Mouse (Mus musculus): ENCODE results near the gene Ghrl. TPM values are rescaled to one million over a fixed set of nuclear protein-coding genes. Genes with fewer than 3 reads are reported as not detected.

Ghrl gene
- polyA plus RNA-seq, 1 experiment, result 1.8 TPM

DNA sequence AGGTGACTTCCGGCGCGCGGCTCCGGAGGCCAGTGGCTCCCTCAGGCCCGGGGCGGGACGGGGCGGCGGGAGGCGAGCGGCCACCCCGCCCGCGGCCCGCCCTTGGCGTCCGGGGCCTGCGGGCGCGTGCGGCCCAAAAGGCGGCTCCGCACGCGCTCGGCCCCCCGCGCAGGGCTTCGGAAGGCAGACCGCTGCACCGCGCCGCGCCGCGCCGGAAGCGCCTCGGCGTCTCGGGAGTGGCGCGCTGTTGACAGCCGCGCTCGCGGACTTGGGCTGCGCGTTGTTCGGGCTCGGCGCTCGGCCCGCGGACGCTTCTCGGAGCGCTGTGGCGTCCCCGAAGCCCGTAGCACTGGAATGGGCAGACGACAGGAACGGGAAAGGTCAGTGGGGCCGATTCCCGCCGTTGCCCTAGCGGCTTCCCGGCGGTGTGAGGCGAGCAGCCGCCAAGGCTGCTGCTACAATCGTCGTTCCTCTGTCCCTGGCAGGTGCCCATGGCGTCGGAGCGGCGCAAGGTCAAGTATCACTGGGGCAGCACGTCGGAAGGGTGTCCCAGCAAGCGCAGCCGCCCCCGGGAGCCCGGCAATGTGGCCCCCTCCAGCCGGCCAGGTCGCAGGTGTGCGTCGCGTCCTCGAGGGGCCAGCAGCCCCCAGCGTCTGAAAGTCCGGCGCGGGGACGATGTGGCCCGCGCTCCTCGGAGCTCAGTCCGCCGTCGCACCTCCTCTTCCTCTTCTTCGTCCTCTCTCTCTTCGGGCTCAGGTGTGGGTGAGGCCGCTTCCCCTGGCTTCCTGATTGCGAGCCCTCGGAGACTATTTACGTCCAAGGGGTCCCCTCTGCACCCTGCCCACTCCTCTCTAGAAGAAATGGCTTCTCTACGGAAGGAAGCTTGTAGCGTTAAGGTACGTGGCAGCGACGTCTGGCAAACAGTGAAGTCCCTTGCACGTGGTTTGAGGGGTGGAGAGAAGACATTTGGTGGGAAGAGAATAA lies 22.2 kb downstream of the Ghrl start:
- WGBS, result under 1% methylated on average over 111 of the region's 113 CpGs

GRCm38 (mm10) chr6:113696582-113697221 lies 23.0 kb downstream of the Ghrl start, which contains the start of gene Tatdn2:
TSS of gene Tatdn2 (plus strand) at chr6:113697050.
- peak; percentile 98 for TF ChIP-seq POLR2A (IDR thresholded peaks at IDR 0.05; ENCODE audit: control insufficient read depth, extremely low read depth, insufficient read depth, low read length, poor library complexity)
- TF ChIP-seq CTCF (IDR thresholded peaks at IDR 0.05; ENCODE audit: borderline replicate concordance, control insufficient read depth, extremely low read depth, insufficient read depth, low read length, poor library complexity), result peak; percentile 74; the same call in 1 of the 2 replicates
- peaks cover 7% of the 10 kb centered on the region; the same call in 1 of the 2 replicates for H3K36me3 ChIP-seq (ENCODE audit: control insufficient read depth, insufficient read depth, low read length)
- under 1% methylated on average over 58 of the region's 58 CpGs for WGBS
- H3K27me3 ChIP-seq (ENCODE audit: control insufficient read depth, insufficient read depth, low read length), result no peaks in the 10 kb centered on the region
- peak within 1 kb of the TSS; percentile 92 for H3K27ac ChIP-seq (ENCODE audit: control insufficient read depth, insufficient read depth, low read length)
- H3K4me3 ChIP-seq (ENCODE audit: control insufficient read depth, insufficient read depth, low read length), result peak within 1 kb of the TSS; percentile 95
- H3K4me1 ChIP-seq (replicated peaks; ENCODE audit: control insufficient read depth, insufficient read depth, low read length), result peaks cover 12% of the 10 kb centered on the region
- DNase-seq, result peak; percentile 95

More for the DNA sequence above, 22.2 kb downstream of the Ghrl start:
- peak overlapping the region; percentile 24 for H3K27ac ChIP-seq (ENCODE audit: control insufficient read depth, insufficient read depth, low read length)
- H3K27me3 ChIP-seq (ENCODE audit: control insufficient read depth, insufficient read depth, low read length), result no peaks in the 10 kb centered on the region
- peaks cover 15% of the 10 kb centered on the region for H3K36me3 ChIP-seq (ENCODE audit: control insufficient read depth, insufficient read depth, low read length)
- TF ChIP-seq POLR2A (IDR thresholded peaks at IDR 0.05; ENCODE audit: control insufficient read depth, extremely low read depth, insufficient read depth, low read length, poor library complexity) (no peak), CTCF (IDR thresholded peaks at IDR 0.05; ENCODE audit: borderline replicate concordance, control insufficient read depth, extremely low read depth, insufficient read depth, low read length, poor library complexity) (no peak)
- peak overlapping the region; percentile 95 for H3K4me3 ChIP-seq (ENCODE audit: control insufficient read depth, insufficient read depth, low read length)
- peaks cover 12% of the 10 kb centered on the region for H3K4me1 ChIP-seq (replicated peaks; ENCODE audit: control insufficient read depth, insufficient read depth, low read length)
- peak; percentile 43 for DNase-seq

GRCm38 (mm10) chr6:113695766-113696355 lies 23.8 kb downstream of the Ghrl start:
- no peak overlapping the region for H3K4me3 ChIP-seq (ENCODE audit: control insufficient read depth, insufficient read depth, low read length)
- H3K27me3 ChIP-seq (ENCODE audit: control insufficient read depth, insufficient read depth, low read length), result no peaks in the 10 kb centered on the region
- peaks cover 13% of the 10 kb centered on the region for H3K4me1 ChIP-seq (replicated peaks; ENCODE audit: control insufficient read depth, insufficient read depth, low read length)
- peak; percentile 17 for DNase-seq
- WGBS, result 61% methylated on average over 4 of the region's 4 CpGs
- H3K36me3 ChIP-seq (ENCODE audit: control insufficient read depth, insufficient read depth, low read length), result no peaks in the 10 kb centered on the region
- no peak for TF ChIP-seq POLR2A (IDR thresholded peaks at IDR 0.05; ENCODE audit: control insufficient read depth, extremely low read depth, insufficient read depth, low read length, poor library complexity)
- no peak for TF ChIP-seq CTCF (IDR thresholded peaks at IDR 0.05; ENCODE audit: borderline replicate concordance, control insufficient read depth, extremely low read depth, insufficient read depth, low read length, poor library complexity)
- H3K27ac ChIP-seq (ENCODE audit: control insufficient read depth, insufficient read depth, low read length), result peak overlapping the region; percentile 92

- Histone ChIP-seq H3K4me1 (replicated peaks; ENCODE audit: control insufficient read depth, insufficient read depth, low read length) (peaks cover 18% of the 10 kb centered on the region), H3K27ac (ENCODE audit: control insufficient read depth, insufficient read depth, low read length) (no peak overlapping the region), H3K4me3 (ENCODE audit: control insufficient read depth, insufficient read depth, low read length) (no peak overlapping the region), H3K36me3 (ENCODE audit: control insufficient read depth, insufficient read depth, low read length) (no peaks in the 10 kb centered on the region), H3K27me3 (ENCODE audit: control insufficient read depth, insufficient read depth, low read length) (no peaks in the 10 kb centered on the region)
- no peak for DNase-seq
- TF ChIP-seq CTCF (IDR thresholded peaks at IDR 0.05; ENCODE audit: borderline replicate concordance, control insufficient read depth, extremely low read depth, insufficient read depth, low read length, poor library complexity), result no peak
- no peak for TF ChIP-seq POLR2A (IDR thresholded peaks at IDR 0.05; ENCODE audit: control insufficient read depth, extremely low read depth, insufficient read depth, low read length, poor library complexity)
- WGBS, result 77% methylated on average over 1 of the region's 1 CpGs
Observed at GRCm38 (mm10) chr6:113695203-113695602, 24.5 kb downstream of the Ghrl start.

DNA sequence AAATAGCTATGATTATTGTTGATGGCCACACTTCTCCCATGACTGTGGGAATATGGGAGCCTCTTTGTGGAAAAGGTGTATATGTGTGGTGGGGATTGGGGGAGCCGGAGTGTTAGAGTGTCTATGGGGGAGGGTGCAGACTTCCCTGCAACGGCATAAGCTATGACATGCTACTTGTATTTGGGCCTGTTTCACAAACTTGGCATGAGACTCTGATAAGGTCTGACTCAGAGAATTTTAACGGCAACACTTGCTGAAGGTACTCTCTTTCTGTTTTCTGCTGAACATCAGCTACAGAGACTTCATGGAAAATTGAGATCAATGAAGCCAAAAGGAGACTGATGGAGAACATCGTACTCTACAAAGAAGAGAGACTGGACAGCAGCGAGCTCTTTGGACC lies 26.3 kb downstream of the Ghrl start:
- Histone ChIP-seq H3K27ac (ENCODE audit: control insufficient read depth, insufficient read depth, low read length) (no peak overlapping the region), H3K4me1 (replicated peaks; ENCODE audit: control insufficient read depth, insufficient read depth, low read length) (peaks cover 19% of the 10 kb centered on the region), H3K27me3 (ENCODE audit: control insufficient read depth, insufficient read depth, low read length) (no peaks in the 10 kb centered on the region), H3K4me3 (ENCODE audit: control insufficient read depth, insufficient read depth, low read length) (no peak overlapping the region), H3K36me3 (ENCODE audit: control insufficient read depth, insufficient read depth, low read length) (no peaks in the 10 kb centered on the region)
- WGBS, result 97% methylated on average over 5 of the region's 5 CpGs
- DNase-seq, result no peak
- no peak for TF ChIP-seq POLR2A (IDR thresholded peaks at IDR 0.05; ENCODE audit: control insufficient read depth, extremely low read depth, insufficient read depth, low read length, poor library complexity)
- no peak for TF ChIP-seq CTCF (IDR thresholded peaks at IDR 0.05; ENCODE audit: borderline replicate concordance, control insufficient read depth, extremely low read depth, insufficient read depth, low read length, poor library complexity)

GRCm38 (mm10) chr6:113692661-113693133 lies 27.0 kb downstream of the Ghrl start:
- DNase-seq, result no peak
- no peaks in the 10 kb centered on the region for H3K36me3 ChIP-seq (ENCODE audit: control insufficient read depth, insufficient read depth, low read length)
- peaks cover 14% of the 10 kb centered on the region for H3K4me1 ChIP-seq (replicated peaks; ENCODE audit: control insufficient read depth, insufficient read depth, low read length)
- H3K27ac ChIP-seq (ENCODE audit: control insufficient read depth, insufficient read depth, low read length), result no peak overlapping the region
- 71% methylated on average over 5 of the region's 5 CpGs for WGBS
- H3K27me3 ChIP-seq (ENCODE audit: control insufficient read depth, insufficient read depth, low read length), result no peaks in the 10 kb centered on the region
- no peak overlapping the region for H3K4me3 ChIP-seq (ENCODE audit: control insufficient read depth, insufficient read depth, low read length)
- TF ChIP-seq POLR2A (IDR thresholded peaks at IDR 0.05; ENCODE audit: control insufficient read depth, extremely low read depth, insufficient read depth, low read length, poor library complexity), result no peak
- no peak for TF ChIP-seq CTCF (IDR thresholded peaks at IDR 0.05; ENCODE audit: borderline replicate concordance, control insufficient read depth, extremely low read depth, insufficient read depth, low read length, poor library complexity)
